Mouse (Mus musculus) adrenal gland, postnatal 25 days (tissue): ENCODE data around the gene Sept9. TPM values are rescaled to one million over a fixed set of nuclear protein-coding genes. Genes with fewer than 3 reads are reported as not detected.
A peak's percentile ranks its signal among the peaks of the same experiment; 100 is the strongest.
"Not testable (repeated sequence)": the region's sequence is repeated elsewhere in the genome, so short reads cannot be mapped to it uniquely, and the experiment has no call there.

Source experiments
- DNase-seq: peaks from one replicate; pipeline ENCODE4 v3.0.0; 2021; ENCODE audit warnings: mixed read lengths
- total RNA-seq: library from RNA; stranded (reverse); gene quantifications from 2 replicates; pipeline ENCODE4 v1.2.3, GENCODE M21; 2021

Gene Sept9
- total RNA-seq, 1 experiment from 2014 or later: 148 TPM

GRCm38 (mm10) chr11:117327633-117328032, 128.2 kb downstream of the Sept9 start:
- DNase-seq: no peak

DNA sequence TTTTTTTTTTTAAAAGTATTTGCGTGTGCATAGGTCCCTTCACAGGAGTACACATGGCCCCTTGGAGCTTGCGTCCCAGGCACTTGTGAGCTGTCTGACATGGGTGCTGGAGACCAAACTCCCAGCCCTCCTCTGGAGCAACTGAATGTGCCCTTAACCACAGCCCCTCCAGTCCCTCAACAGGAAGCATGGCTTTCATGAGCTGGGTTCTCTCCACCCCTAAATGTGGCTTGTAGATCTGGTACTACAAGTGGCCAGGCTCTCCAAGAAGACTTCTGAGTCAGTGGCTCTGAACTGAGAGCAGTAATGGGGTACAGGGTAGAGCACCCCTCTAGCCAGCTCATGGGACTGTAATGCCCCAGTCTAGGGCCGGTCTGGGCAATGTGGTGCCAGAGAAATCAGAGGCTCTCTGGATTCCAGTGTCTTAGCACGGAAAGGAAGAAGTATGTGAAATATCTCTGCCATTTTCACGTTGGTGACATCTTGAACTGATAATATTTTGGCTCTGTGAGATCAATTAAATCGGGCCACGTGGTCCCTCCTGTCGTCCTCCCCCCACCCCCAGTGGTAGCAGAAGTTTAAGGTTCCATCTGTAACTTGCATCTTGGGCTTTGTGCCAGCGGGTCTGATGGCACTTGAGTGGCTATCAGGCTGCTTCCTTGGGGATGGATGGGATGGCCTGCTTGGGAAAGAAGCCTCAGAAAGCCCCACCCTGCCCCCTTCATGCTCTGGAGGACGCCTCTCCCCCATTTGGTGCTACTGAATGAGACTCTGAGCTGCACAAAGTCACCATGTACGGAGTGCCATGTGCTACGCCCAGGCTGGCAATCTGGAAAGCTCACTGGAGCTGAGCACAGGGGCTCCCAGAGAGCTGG, 130.9 kb downstream of the Sept9 start:
- no peak for DNase-seq

DNA sequence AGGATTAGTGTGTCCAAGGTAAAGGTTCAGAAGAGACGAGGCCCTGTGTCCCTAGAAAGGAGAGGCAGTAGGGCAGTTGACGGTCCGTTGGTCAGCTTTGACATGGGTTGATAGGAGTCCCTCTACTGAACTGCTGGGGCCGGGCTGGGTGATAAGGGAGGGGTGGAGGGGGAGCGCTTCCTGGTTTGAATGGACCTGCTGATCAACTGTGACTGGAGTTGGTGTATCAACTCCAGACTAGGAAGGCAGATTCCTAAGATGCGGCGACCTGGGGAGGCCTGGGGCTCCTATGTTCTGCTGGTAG, 131.4 kb downstream of the Sept9 start:
- DNase-seq: no peak

- peak; percentile 63 for DNase-seq
Measured at GRCm38 (mm10) chr11:117331361-117332241, 132.1 kb downstream of the Sept9 start.

DNA sequence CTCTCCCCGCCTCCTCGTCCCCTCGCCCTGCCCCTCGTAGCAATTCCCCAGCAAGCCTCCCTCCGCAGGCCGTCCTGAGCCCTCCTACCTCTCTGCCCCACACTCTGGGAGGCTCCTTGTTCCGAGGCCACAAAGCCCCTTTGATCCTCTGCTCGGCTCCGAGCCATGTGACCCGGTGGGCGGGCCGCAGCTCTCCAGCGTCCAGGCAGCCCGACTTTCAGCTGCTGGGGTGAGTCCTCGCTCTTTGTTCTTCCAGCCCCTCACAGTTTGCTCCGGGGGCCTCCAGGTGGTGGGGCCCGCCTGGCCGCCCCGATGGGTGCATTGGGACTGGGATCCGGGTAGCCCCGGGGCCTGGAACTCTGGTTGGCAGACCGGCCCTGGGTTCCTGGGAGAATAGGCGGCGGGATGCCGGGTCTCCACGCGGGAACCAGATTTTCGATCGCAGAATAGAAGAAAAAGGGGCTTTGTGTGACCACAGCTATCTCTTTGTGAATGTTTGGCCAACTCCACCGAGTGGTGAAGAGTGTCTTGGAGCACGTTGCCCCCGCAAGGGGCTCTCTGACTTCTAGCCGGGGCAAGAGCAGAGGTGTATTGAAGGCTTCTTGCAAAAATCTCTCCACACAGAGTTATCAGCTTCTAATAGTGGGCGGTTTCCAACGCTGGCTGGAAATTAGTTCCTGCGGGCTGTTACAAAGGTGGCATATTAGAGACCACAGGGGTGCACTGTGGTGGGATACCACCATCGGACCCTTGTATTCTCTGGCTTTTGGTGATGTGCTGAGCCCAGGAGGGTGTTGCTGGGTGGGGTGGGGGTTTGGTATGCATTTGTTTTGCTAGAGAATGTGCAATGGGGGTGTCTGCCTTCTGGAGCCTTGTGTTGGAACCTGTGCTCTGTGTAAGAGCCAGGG, 133.0 kb downstream of the Sept9 start:
- peak; percentile 81 for DNase-seq

GRCm38 (mm10) chr11:117333150-117333715, 133.8 kb downstream of the Sept9 start:
- DNase-seq: no peak

DNA sequence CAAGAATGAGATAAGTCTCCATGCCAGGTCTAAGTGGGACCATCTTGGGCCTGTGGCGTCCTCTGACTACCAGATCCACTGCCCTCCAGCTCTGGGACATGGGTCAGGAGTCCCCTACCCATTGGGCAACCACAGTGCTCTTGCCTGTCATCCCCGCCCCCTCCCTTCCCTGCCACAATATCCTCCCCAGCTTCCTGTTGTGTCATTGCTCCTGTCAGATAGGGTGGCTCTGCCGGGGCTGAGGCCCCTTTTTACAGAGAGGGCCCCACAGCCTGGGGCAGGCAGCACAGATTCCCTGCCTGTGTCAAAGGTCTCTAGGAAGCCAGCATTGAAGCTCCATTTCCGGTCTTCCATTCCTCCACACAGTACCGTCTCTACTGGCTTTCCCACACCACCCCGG, 134.6 kb downstream of the Sept9 start:
- DNase-seq: no peak

DNA sequence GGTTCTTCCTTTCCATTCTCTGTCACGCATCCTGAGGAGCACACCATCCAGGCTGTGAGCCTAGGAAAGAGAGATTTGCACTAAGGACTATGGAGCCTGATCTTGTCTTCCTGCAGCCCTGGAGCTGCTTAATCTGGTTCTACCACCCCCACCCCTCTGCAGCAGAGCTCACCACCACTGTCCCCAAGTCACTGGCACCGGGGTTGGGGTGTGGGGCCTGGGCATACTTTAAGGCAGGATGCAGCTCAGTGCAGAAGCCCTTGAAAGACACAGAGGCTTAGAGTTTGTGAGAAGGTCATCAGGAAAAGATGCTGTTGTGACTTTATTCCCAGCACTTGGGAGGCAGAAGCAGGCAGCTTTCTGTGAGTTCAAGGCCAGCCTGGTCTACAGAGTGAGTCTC, 135.7 kb downstream of the Sept9 start:
- DNase-seq: no peak

GRCm38 (mm10) chr11:117336081-117336788, 136.8 kb downstream of the Sept9 start:
- no peak for DNase-seq

DNA sequence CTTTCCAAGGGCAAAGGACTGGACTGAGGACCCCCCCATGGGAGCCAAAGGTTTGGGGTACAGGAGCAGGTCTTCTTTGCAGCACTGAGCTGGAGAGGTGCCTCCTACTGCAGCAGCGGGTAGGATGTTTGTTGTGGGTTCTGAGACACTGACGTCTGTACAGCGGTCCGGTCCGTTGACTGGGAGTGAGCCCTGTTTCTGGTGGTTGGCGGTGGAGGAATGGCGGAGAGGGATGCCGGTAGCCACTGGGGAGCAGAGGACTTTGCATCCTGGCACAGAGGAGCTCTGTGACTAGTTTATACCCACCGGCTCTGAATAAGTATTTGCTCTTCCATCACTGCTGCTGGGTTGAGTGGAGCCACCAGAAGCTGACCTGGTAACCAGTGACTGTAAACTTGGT, 138.3 kb downstream of the Sept9 start:
- DNase-seq: no peak

DNA sequence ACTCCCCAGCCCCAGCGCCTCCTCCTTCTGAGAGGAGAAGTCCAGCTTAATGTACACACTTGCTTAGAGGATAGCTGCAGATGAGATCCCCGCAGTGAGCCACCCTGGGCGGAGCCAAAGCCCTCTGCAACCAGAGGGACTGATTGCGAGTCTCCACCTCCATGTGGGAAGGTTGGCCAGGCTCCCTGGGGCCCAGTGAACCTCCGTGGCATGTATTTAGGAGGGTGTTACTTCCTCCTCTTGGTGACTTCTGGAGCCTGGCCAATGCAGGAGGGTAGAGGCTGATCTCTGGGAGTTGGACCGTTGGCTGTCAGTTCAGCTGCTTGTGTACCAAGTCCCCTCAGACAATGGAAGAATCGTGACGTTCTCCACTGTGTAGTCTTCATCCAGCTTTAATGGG, 139.0 kb downstream of the Sept9 start:
- peak; percentile 55 for DNase-seq

- DNase-seq: no peak
Measured at GRCm38 (mm10) chr11:117339050-117339449, 139.6 kb downstream of the Sept9 start.

GRCm38 (mm10) chr11:117341218-117341617, 141.8 kb downstream of the Sept9 start:
- DNase-seq: no peak

DNA sequence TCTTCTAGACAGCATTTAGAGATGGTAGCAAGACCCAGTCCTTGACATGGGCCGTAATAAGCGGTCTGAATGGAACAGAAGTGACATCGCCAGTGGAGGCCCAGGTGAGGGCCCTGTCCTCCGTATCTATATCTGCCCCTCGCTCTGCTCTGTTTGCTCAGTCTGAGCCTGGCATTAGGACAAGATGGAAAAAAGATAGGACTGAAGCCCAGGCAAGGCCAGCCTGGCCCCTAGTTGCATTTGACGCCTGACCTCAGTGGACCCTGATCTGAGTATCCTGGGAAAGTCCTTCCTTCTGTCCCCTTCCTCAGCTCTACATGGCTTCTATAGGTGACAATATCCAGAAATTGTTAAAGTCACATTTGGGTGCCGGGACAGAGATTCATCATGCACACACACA, 142.6 kb downstream of the Sept9 start:
- DNase-seq: no peak

DNA sequence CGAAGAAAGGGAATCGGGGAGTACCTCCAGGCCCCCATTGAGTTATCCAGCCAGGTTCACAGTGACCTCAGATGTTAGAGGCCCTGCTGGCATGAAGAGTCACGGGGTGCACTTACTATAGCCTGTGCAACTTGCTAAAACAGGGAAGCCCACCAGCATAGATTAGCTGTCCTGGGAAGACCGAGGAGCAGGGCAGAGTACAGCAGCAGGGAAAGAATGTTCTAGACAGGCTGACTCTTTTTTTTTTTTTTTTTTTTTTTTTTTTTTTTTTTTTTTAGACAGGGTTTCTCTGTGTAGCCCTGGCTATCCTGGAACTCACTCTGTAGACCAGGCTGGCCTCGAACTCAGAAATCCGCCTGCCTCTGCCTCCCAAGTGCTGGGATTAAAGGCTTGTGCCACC, 143.0 kb downstream of the Sept9 start:
- not testable (repeated sequence) for DNase-seq

DNA sequence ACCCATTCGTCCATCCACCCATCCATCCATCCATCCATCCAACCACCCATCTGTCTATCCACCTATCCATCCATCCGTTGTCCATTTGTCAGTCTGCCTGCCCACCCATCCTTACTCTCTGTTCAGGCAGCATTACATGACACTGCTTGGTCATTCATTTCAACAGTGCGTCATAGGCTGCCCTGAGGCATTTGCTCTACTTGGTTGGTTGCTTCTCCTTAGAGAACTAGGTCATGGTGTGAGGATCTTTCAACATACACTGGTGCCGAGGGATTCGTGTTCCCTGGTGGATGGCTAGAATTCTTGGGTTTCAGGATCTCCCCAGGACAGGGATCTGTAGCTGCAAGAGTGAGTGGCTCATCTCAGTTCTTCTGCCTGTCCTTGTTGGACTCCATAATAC, 144.3 kb downstream of the Sept9 start:
- DNase-seq: no peak

DNA sequence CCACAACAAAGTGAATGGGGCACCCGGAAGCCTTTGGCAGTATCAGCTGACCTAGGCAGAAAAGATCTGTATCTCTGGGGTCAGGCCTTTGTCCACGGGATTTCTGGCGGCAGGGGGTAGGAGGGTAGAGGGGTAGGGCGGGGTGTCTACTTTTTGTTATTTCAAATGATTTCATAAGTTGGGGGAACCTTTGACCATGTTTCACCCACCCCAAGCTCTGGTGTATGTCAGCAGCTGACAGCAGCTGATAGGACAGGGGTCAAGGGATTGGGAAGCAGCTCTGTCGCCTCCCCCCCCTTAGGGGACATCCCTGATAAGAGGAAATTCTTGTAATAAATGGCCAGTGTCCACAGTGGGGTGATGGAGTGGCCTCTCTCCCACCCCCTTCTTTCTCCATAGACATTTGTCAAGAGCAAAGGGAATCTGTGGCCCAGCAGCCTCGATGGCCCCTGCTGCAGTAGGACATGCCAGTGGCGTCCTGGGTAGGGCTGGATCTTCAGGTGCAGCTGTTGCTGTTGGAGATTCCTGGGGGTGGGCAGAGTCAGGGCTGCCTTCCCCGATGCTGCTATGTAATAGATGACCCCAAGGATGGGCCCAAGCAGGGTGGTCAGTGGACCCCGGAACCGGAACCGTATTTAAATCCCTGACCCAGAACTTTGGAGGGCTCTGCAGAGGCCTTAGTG, 145.0 kb downstream of the Sept9 start:
- DNase-seq: no peak

GRCm38 (mm10) chr11:117345022-117345765, 145.7 kb downstream of the Sept9 start:
- no peak for DNase-seq

DNA sequence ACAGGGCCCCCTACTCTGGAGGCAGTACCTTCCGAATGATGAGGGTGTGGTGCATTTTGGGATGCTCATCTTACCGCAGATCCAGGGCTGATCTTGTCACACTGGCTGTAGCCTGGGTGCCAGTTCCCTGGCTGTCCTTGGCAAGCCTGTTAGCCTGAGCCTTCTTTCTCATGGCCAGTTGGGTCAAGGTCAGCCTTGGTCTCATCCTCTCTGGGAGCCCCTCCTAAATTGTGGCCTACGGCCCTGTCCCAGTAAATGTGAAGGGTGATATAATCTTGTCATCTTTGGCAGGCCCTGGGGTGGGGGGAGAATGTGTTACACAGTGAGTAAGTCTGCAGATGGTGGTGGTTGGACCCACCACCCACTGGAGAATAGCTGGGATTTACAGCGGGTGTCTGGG, 147.8 kb downstream of the Sept9 start:
- DNase-seq: peak; percentile 30
